Mouse (Mus musculus) heart, embryonic 12.5 days (tissue): Measurements from ENCODE around the gene Itgb3. TPM values are rescaled to one million over a fixed set of nuclear protein-coding genes. Genes with fewer than 3 reads are reported as not detected.

Experiments
- ATAC-seq: fragments of 200-750 bp; cut with Nextera tagmentation; 2 replicates; pipeline ENCODE4 v1.8.0; 2017; ENCODE audit warnings: moderate TSS enrichment, moderate library complexity; ENCODE audit not compliant: insufficient number of reproducible peaks, low FRiP score
- H3K27ac ChIP-seq: fragments of 300-500 bp; sonication (generic); 2 replicates; pipeline ENCODE4 v1.5.1; 2016; ENCODE audit warnings: mild to moderate bottlenecking, moderate library complexity; ENCODE audit not compliant: poor library complexity, severe bottlenecking
- H3K27me3 ChIP-seq: fragments of 300-500 bp; sonication (generic); replicated peaks from 2 replicates; pipeline ENCODE4 v1.6.1; 2016; ENCODE audit warnings: mild to moderate bottlenecking, moderate library complexity
- H3K36me3 ChIP-seq: fragments of 300-500 bp; sonication (generic); 2 replicates; pipeline ENCODE4 v1.6.1; 2016; ENCODE audit warnings: mild to moderate bottlenecking, moderate library complexity
- H3K4me1 ChIP-seq: fragments of 300-500 bp; sonication (generic); replicated peaks from 2 replicates; pipeline ENCODE4 v1.6.1; 2016; ENCODE audit warnings: mild to moderate bottlenecking
- H3K4me2 ChIP-seq: fragments of 300-500 bp; sonication (generic); 2 replicates; pipeline ENCODE4 v1.6.1; 2016; ENCODE audit warnings: mild to moderate bottlenecking, moderate library complexity
- H3K4me3 ChIP-seq: fragments of 300-500 bp; sonication (generic); 2 replicates; pipeline ENCODE4 v1.5.1; 2016; ENCODE audit warnings: mild to moderate bottlenecking
- H3K9ac ChIP-seq: fragments of 300-500 bp; sonication (generic); 2 replicates; pipeline ENCODE4 v1.6.1; 2016; ENCODE audit warnings: mild to moderate bottlenecking, moderate library complexity
- H3K9me3 ChIP-seq: fragments of 300-500 bp; sonication (generic); replicated peaks from 2 replicates; pipeline ENCODE4 v1.6.1; 2016; ENCODE audit warnings: mild to moderate bottlenecking, moderate library complexity
- WGBS: fragments of 180-500 bp; shearing (Covaris S2); methylation state at CpG from one replicate; pipeline ENCODE4 v1.1.7; 2016; 5-methylcytosine and 5-hydroxymethylcytosine counted together
- polyA plus RNA-seq: library from polyadenylated mRNA; unstranded; fragments of >200 nt; fragmentation: Nextera tagmentation; extraction: Ambion mirVana; gene quantifications from 2 replicates; pipeline ENCODE4 v1.2.1, GENCODE M21; 2016

The Itgb3 gene
- polyA plus RNA-seq, 1 experiment from 2014 or later: 9.6 TPM

- ATAC-seq: no peak
- H3K4me1 ChIP-seq: no peaks in the 10 kb centered on the region
- WGBS: 90% methylated on average over 9 of the region's 9 CpGs
Observed at GRCm38 (mm10) chr11:104639634-104640033, 31.8 kb downstream of the Itgb3 start.

GRCm38 (mm10) chr11:104640894-104641293 lies 33.1 kb downstream of the Itgb3 start:
- Histone ChIP-seq H3K4me3 (no peak overlapping the region), H3K9ac (no peak overlapping the region), H3K4me2 (no peak overlapping the region), H3K36me3 (peaks cover 5% of the 10 kb centered on the region; the same call in 1 of the 2 replicates), H3K4me1 (no peaks in the 10 kb centered on the region), H3K27ac (no peak overlapping the region), H3K27me3 (no peaks in the 10 kb centered on the region), H3K9me3 (no peaks in the 10 kb centered on the region)
- no peak for ATAC-seq
- 79% methylated on average over 10 of the region's 10 CpGs for WGBS

More at GRCm38 (mm10) chr11:104639634-104640033, 31.8 kb downstream of the Itgb3 start:
- Histone ChIP-seq H3K27me3 (no peaks in the 10 kb centered on the region), H3K4me3 (no peak overlapping the region), H3K27ac (no peak overlapping the region), H3K36me3 (peaks cover 5% of the 10 kb centered on the region; the same call in 1 of the 2 replicates), H3K4me2 (no peak overlapping the region), H3K9ac (no peak overlapping the region), H3K9me3 (no peaks in the 10 kb centered on the region)

GRCm38 (mm10) chr11:104643236-104643635 lies 35.4 kb downstream of the Itgb3 start:
- ATAC-seq: no peak
- no peaks in the 10 kb centered on the region for H3K9me3 ChIP-seq
- H3K4me3 ChIP-seq: no peak overlapping the region
- no peak overlapping the region for H3K4me2 ChIP-seq
- 86% methylated on average over 4 of the region's 4 CpGs for WGBS
- H3K27ac ChIP-seq: no peak overlapping the region
- 0 out of 2 replicates have a peak, but pooled peaks cover 5% of the 10 kb centered on the region for H3K36me3 ChIP-seq
- H3K4me1 ChIP-seq: peaks cover 10% of the 10 kb centered on the region; the same call in 1 of the 2 replicates
- no peak overlapping the region for H3K9ac ChIP-seq
- no peaks in the 10 kb centered on the region for H3K27me3 ChIP-seq

GRCm38 (mm10) chr11:104645402-104645801 lies 37.6 kb downstream of the Itgb3 start:
- Histone ChIP-seq H3K9ac (no peak overlapping the region), H3K4me2 (no peak overlapping the region), H3K27ac (no peak overlapping the region), H3K4me1 (peaks cover 10% of the 10 kb centered on the region; the same call in 1 of the 2 replicates), H3K4me3 (no peak overlapping the region), H3K36me3 (0 out of 2 replicates have a peak, but pooled peaks cover 5% of the 10 kb centered on the region), H3K27me3 (no peaks in the 10 kb centered on the region), H3K9me3 (peaks cover 4% of the 10 kb centered on the region; the same call in 1 of the 2 replicates)
- WGBS: 85% methylated on average over 6 of the region's 6 CpGs
- no peak for ATAC-seq

- H3K4me3 ChIP-seq: no peak overlapping the region
- peaks cover 4% of the 10 kb centered on the region; the same call in 1 of the 2 replicates for H3K9me3 ChIP-seq
- H3K4me2 ChIP-seq: no peak overlapping the region
- no peak overlapping the region for H3K9ac ChIP-seq
- no peak overlapping the region for H3K27ac ChIP-seq
- ATAC-seq: 0 out of 2 replicates have a peak, but pooled peaks have one; percentile 33
- 66% methylated on average over 4 of the region's 4 CpGs for WGBS
- peaks cover 10% of the 10 kb centered on the region; the same call in 1 of the 2 replicates for H3K4me1 ChIP-seq
- 0 out of 2 replicates have a peak, but pooled peaks cover 5% of the 10 kb centered on the region for H3K36me3 ChIP-seq
- no peaks in the 10 kb centered on the region for H3K27me3 ChIP-seq
Observed at GRCm38 (mm10) chr11:104646173-104646572, 38.4 kb downstream of the Itgb3 start.

GRCm38 (mm10) chr11:104646611-104647010 lies 38.8 kb downstream of the Itgb3 start:
- H3K27me3 ChIP-seq: no peaks in the 10 kb centered on the region
- H3K4me3 ChIP-seq: no peak overlapping the region
- peaks cover 4% of the 10 kb centered on the region; the same call in 1 of the 2 replicates for H3K9me3 ChIP-seq
- H3K9ac ChIP-seq: no peak overlapping the region
- WGBS: 85% methylated on average over 5 of the region's 5 CpGs
- no peak overlapping the region for H3K27ac ChIP-seq
- 0 out of 2 replicates have a peak, but pooled peaks cover 5% of the 10 kb centered on the region for H3K36me3 ChIP-seq
- peaks cover 10% of the 10 kb centered on the region; the same call in 1 of the 2 replicates for H3K4me1 ChIP-seq
- ATAC-seq: 0 out of 2 replicates have a peak, but pooled peaks have one; percentile 4
- no peak overlapping the region for H3K4me2 ChIP-seq

GRCm38 (mm10) chr11:104647188-104647867 lies 39.5 kb downstream of the Itgb3 start:
- H3K4me1 ChIP-seq: peaks cover 10% of the 10 kb centered on the region; the same call in 1 of the 2 replicates
- H3K9ac ChIP-seq: no peak overlapping the region
- H3K4me3 ChIP-seq: no peak overlapping the region
- peaks cover 4% of the 10 kb centered on the region; the same call in 1 of the 2 replicates for H3K9me3 ChIP-seq
- no peak for ATAC-seq
- H3K27me3 ChIP-seq: no peaks in the 10 kb centered on the region
- H3K4me2 ChIP-seq: no peak overlapping the region
- 66% methylated on average over 8 of the region's 8 CpGs for WGBS
- H3K36me3 ChIP-seq: 0 out of 2 replicates have a peak, but pooled peaks cover 5% of the 10 kb centered on the region
- no peak overlapping the region for H3K27ac ChIP-seq

GRCm38 (mm10) chr11:104648571-104648970 lies 40.8 kb downstream of the Itgb3 start:
- Histone ChIP-seq H3K4me1 (peaks cover 10% of the 10 kb centered on the region; the same call in 1 of the 2 replicates), H3K4me3 (no peak overlapping the region), H3K27ac (no peak overlapping the region), H3K9ac (no peak overlapping the region), H3K4me2 (no peak overlapping the region), H3K27me3 (no peaks in the 10 kb centered on the region), H3K9me3 (peaks cover 4% of the 10 kb centered on the region; the same call in 1 of the 2 replicates), H3K36me3 (0 out of 2 replicates have a peak, but pooled peaks cover 4% of the 10 kb centered on the region)
- no peak for ATAC-seq
- WGBS: 56% methylated on average over 3 of the region's 3 CpGs

- Histone ChIP-seq H3K27me3 (no peaks in the 10 kb centered on the region), H3K9me3 (peaks cover 8% of the 10 kb centered on the region), H3K27ac (no peak overlapping the region), H3K4me3 (no peak overlapping the region), H3K9ac (no peak overlapping the region), H3K36me3 (peaks cover 13% of the 10 kb centered on the region), H3K4me1 (peaks cover 10% of the 10 kb centered on the region), H3K4me2 (no peak overlapping the region)
- 94% methylated on average over 4 of the region's 4 CpGs for WGBS
- no peak for ATAC-seq
Observed at GRCm38 (mm10) chr11:104660599-104660998, 52.8 kb downstream of the Itgb3 start.

GRCm38 (mm10) chr11:104661106-104661505 lies 53.3 kb downstream of the Itgb3 start:
- Histone ChIP-seq H3K4me3 (no peak overlapping the region), H3K36me3 (peaks cover 13% of the 10 kb centered on the region), H3K4me2 (no peak overlapping the region), H3K27me3 (no peaks in the 10 kb centered on the region), H3K27ac (no peak overlapping the region), H3K9me3 (peaks cover 8% of the 10 kb centered on the region), H3K4me1 (peaks cover 10% of the 10 kb centered on the region), H3K9ac (no peak overlapping the region)
- peak; percentile 42; the same call in 1 of the 2 replicates for ATAC-seq
- WGBS: 65% methylated on average over 5 of the region's 5 CpGs

- no peak overlapping the region for H3K9ac ChIP-seq
- no peak overlapping the region for H3K27ac ChIP-seq
- no peak for ATAC-seq
- no peak overlapping the region for H3K4me3 ChIP-seq
- H3K4me2 ChIP-seq: 0 out of 2 replicates have a peak overlapping the region, but pooled peaks have one; percentile 8
- no peaks in the 10 kb centered on the region for H3K27me3 ChIP-seq
- H3K36me3 ChIP-seq: peaks cover 13% of the 10 kb centered on the region
- 65% methylated on average over 20 of the region's 20 CpGs for WGBS
- H3K9me3 ChIP-seq: peaks cover 8% of the 10 kb centered on the region
- peaks cover 10% of the 10 kb centered on the region for H3K4me1 ChIP-seq
Observed at GRCm38 (mm10) chr11:104661531-104662205, 53.9 kb downstream of the Itgb3 start.
